Mouse (Mus musculus): ENCODE measurements around the gene Bad. TPM values are rescaled to one million over a fixed set of nuclear protein-coding genes. Genes with fewer than 3 reads are reported as not detected.
"Not testable (repeated sequence)": the region's sequence is repeated elsewhere in the genome, so short reads cannot be mapped to it uniquely, and the experiment has no call there.

Gene Bad
- polyA plus RNA-seq, 1 experiment, result 57.3 TPM

GRCm38 (mm10) chr19:6987061-6987903 is 45.6 kb downstream of the Bad start, which contains the start of gene Vegfb:
Vegfb (minus strand) TSS chr19:6987651.
- TF ChIP-seq POLR2A (IDR thresholded peaks at IDR 0.05; ENCODE audit: borderline replicate concordance, extremely low read depth, low read depth, low read length) (no peak), CTCF (IDR thresholded peaks at IDR 0.05; ENCODE audit: insufficient read depth, low read length) (no peak)
- peak within 1 kb of the TSS; percentile 86 for H3K4me3 ChIP-seq (replicated peaks; ENCODE audit: extremely low read depth, low read depth, low read length)
- DNase-seq, result peak; percentile 75
- H3K4me1 ChIP-seq (ENCODE audit: control insufficient read depth, insufficient read depth, low read length), result peaks cover 13% of the 10 kb centered on the region
- under 1% methylated on average over 82 of the region's 85 CpGs for WGBS

GRCm38 (mm10) chr19:6987904-6988285 is 46.2 kb downstream of the Bad start:
- no peak for DNase-seq
- TF ChIP-seq CTCF (IDR thresholded peaks at IDR 0.05; ENCODE audit: insufficient read depth, low read length) (no peak), POLR2A (IDR thresholded peaks at IDR 0.05; ENCODE audit: borderline replicate concordance, extremely low read depth, low read depth, low read length) (no peak)
- Histone ChIP-seq H3K4me1 (ENCODE audit: control insufficient read depth, insufficient read depth, low read length) (peaks cover 14% of the 10 kb centered on the region), H3K4me3 (replicated peaks; ENCODE audit: extremely low read depth, low read depth, low read length) (peak overlapping the region; percentile 86)
- WGBS, result 3% methylated on average over 8 of the region's 8 CpGs

- WGBS, result 75% methylated on average over 8 of the region's 8 CpGs
- no peak for TF ChIP-seq CTCF (IDR thresholded peaks at IDR 0.05; ENCODE audit: insufficient read depth, low read length)
- TF ChIP-seq POLR2A (IDR thresholded peaks at IDR 0.05; ENCODE audit: borderline replicate concordance, extremely low read depth, low read depth, low read length), result no peak
- no peak overlapping the region for H3K4me3 ChIP-seq (replicated peaks; ENCODE audit: extremely low read depth, low read depth, low read length)
These were observed 47.6 kb downstream of the Bad start for GRCm38 (mm10) chr19:6989251-6989650.

GRCm38 (mm10) chr19:6990712-6991111 is 49.1 kb downstream of the Bad start:
- TF ChIP-seq POLR2A (IDR thresholded peaks at IDR 0.05; ENCODE audit: borderline replicate concordance, extremely low read depth, low read depth, low read length) (no peak), CTCF (IDR thresholded peaks at IDR 0.05; ENCODE audit: insufficient read depth, low read length) (no peak)
- Histone ChIP-seq H3K4me1 (ENCODE audit: control insufficient read depth, insufficient read depth, low read length) (peaks cover 22% of the 10 kb centered on the region), H3K4me3 (replicated peaks; ENCODE audit: extremely low read depth, low read depth, low read length) (no peak overlapping the region)
- no peak for DNase-seq
- WGBS, result 89% methylated on average over 6 of the region's 6 CpGs

More at GRCm38 (mm10) chr19:6989251-6989650, 47.6 kb downstream of the Bad start:
- no peak for DNase-seq
- peaks cover 16% of the 10 kb centered on the region for H3K4me1 ChIP-seq (ENCODE audit: control insufficient read depth, insufficient read depth, low read length)

- DNase-seq; H3K4me3 ChIP-seq (replicated peaks; ENCODE audit: extremely low read depth, low read depth, low read length): not testable (repeated sequence)
- WGBS, result 90% methylated on average over 6 of the region's 6 CpGs
- peaks cover 22% of the 10 kb centered on the region for H3K4me1 ChIP-seq (ENCODE audit: control insufficient read depth, insufficient read depth, low read length)
These were observed 49.5 kb downstream of the Bad start for GRCm38 (mm10) chr19:6991166-6991565.

GRCm38 (mm10) chr19:6992011-6992858 is 50.6 kb downstream of the Bad start, which contains the start of gene Dnajc4:
Dnajc4 (minus strand) TSS chr19:6992572.
- DNase-seq, result peak; percentile 91
- 1% methylated on average over 37 of the region's 37 CpGs for WGBS
- H3K4me1 ChIP-seq (ENCODE audit: control insufficient read depth, insufficient read depth, low read length), result peaks cover 23% of the 10 kb centered on the region
- H3K4me3 ChIP-seq (replicated peaks; ENCODE audit: extremely low read depth, low read depth, low read length), result peak within 1 kb of the TSS; percentile 94
- TF ChIP-seq CTCF (IDR thresholded peaks at IDR 0.05; ENCODE audit: insufficient read depth, low read length), result no peak
- peak; percentile 56; the same call in 1 of the 2 replicates for TF ChIP-seq POLR2A (IDR thresholded peaks at IDR 0.05; ENCODE audit: borderline replicate concordance, extremely low read depth, low read depth, low read length)

GRCm38 (mm10) chr19:6993011-6993770 is 51.5 kb downstream of the Bad start:
- WGBS, result 63% methylated on average over 14 of the region's 14 CpGs
- DNase-seq, result no peak
- H3K4me1 ChIP-seq (ENCODE audit: control insufficient read depth, insufficient read depth, low read length), result peaks cover 19% of the 10 kb centered on the region
- peak overlapping the region; percentile 75 for H3K4me3 ChIP-seq (replicated peaks; ENCODE audit: extremely low read depth, low read depth, low read length)
- TF ChIP-seq CTCF (IDR thresholded peaks at IDR 0.05; ENCODE audit: insufficient read depth, low read length), result no peak
- no peak for TF ChIP-seq POLR2A (IDR thresholded peaks at IDR 0.05; ENCODE audit: borderline replicate concordance, extremely low read depth, low read depth, low read length)

- H3K4me3 ChIP-seq (replicated peaks; ENCODE audit: extremely low read depth, low read depth, low read length), result no peak overlapping the region
- WGBS, result 84% methylated on average over 8 of the region's 8 CpGs
- H3K4me1 ChIP-seq (ENCODE audit: control insufficient read depth, insufficient read depth, low read length), result peaks cover 19% of the 10 kb centered on the region
- DNase-seq, result no peak
- TF ChIP-seq CTCF (IDR thresholded peaks at IDR 0.05; ENCODE audit: insufficient read depth, low read length), result no peak
- no peak for TF ChIP-seq POLR2A (IDR thresholded peaks at IDR 0.05; ENCODE audit: borderline replicate concordance, extremely low read depth, low read depth, low read length)
These were observed 52.3 kb downstream of the Bad start for GRCm38 (mm10) chr19:6994002-6994401.

GRCm38 (mm10) chr19:6994489-6994888 is 52.8 kb downstream of the Bad start:
- TF ChIP-seq POLR2A (IDR thresholded peaks at IDR 0.05; ENCODE audit: borderline replicate concordance, extremely low read depth, low read depth, low read length), result no peak
- no peak for TF ChIP-seq CTCF (IDR thresholded peaks at IDR 0.05; ENCODE audit: insufficient read depth, low read length)
- WGBS, result 84% methylated on average over 8 of the region's 8 CpGs
- no peak for DNase-seq
- Histone ChIP-seq H3K4me1 (ENCODE audit: control insufficient read depth, insufficient read depth, low read length) (peaks cover 19% of the 10 kb centered on the region), H3K4me3 (replicated peaks; ENCODE audit: extremely low read depth, low read depth, low read length) (no peak overlapping the region)
